Mouse (Mus musculus) liver, embryonic 14.5 days (tissue): ENCODE results near the gene Mtfp1. TPM values are rescaled to one million over a fixed set of nuclear protein-coding genes. Genes with fewer than 3 reads are reported as not detected.
"Not testable (repeated sequence)": the region's sequence is repeated elsewhere in the genome, so short reads cannot be mapped to it uniquely, and the experiment has no call there.

Experiments
- ATAC-seq: fragments of 200-750 bp; cut with Nextera tagmentation; 2 replicates; pipeline ENCODE4 v1.8.0; 2017; ENCODE audit warnings: moderate number of reproducible peaks, mild to moderate bottlenecking, moderate library complexity; ENCODE audit not compliant: insufficient read depth
- DNase-seq, 3 experiments: peaks; one replicate each; pipeline ENCODE4 v3.0.0-alpha.2; 2012 to 2013; ENCODE audit warnings: low read depth in 3 of 3, low spot score in 3 of 3
- H3K27ac ChIP-seq: fragments of 300-500 bp; sonication (generic); 2 replicates; pipeline ENCODE4 v1.5.1; 2014; ENCODE audit warnings: moderate library complexity, mild to moderate bottlenecking, control low read depth, inconsistent platforms
- H3K27me3 ChIP-seq: fragments of 300-500 bp; sonication (generic); 2 replicates; pipeline ENCODE4 v1.6.1; 2014; ENCODE audit warnings: mild to moderate bottlenecking, low read length, moderate library complexity; ENCODE audit not compliant: control insufficient read depth, insufficient read depth
- H3K36me3 ChIP-seq: fragments of 300-500 bp; sonication (generic); replicated peaks from 2 replicates; pipeline ENCODE4 v1.6.1; 2014; ENCODE audit warnings: low read depth; ENCODE audit not compliant: control insufficient read depth, insufficient read depth
- H3K4me1 ChIP-seq, 2 experiments: fragments of 200-500 bp in 1 of 2; fragments of 300-500 bp in 1 of 2; sonication (generic) in 1 of 2; replicated peaks; 2 replicates each; pipeline ENCODE4 v1.6.1; 2012 to 2014; ENCODE audit warnings: antibody characterized with exemption in 1 of 2, inconsistent platforms in 1 of 2, low read length in 1 of 2; ENCODE audit not compliant: control insufficient read depth in 2 of 2, insufficient read depth in 2 of 2
- H3K4me2 ChIP-seq: fragments of 300-500 bp; sonication (generic); 2 replicates; pipeline ENCODE4 v1.6.1; 2014; ENCODE audit warnings: low read depth, mild to moderate bottlenecking, control low read depth, moderate library complexity
- H3K4me3 ChIP-seq, 2 experiments: fragments of 200-500 bp in 1 of 2; fragments of 300-500 bp in 1 of 2; sonication (generic) in 1 of 2; 2 replicates each; pipeline ENCODE4 v1.5.1; 2012 to 2014; ENCODE audit warnings: low read depth in 2 of 2, low read length in 2 of 2, mild to moderate bottlenecking in 2 of 2, control low read depth in 1 of 2, inconsistent platforms in 1 of 2, moderate library complexity in 1 of 2; ENCODE audit not compliant: insufficient read depth in 1 of 2
- H3K9ac ChIP-seq: fragments of 300-500 bp; sonication (generic); replicated peaks from 2 replicates; pipeline ENCODE4 v1.6.1; 2014; ENCODE audit warnings: mild to moderate bottlenecking, control low read depth, moderate library complexity
- H3K9me3 ChIP-seq: fragments of 300-500 bp; sonication (generic); 2 replicates; pipeline ENCODE4 v1.6.1; 2016; ENCODE audit warnings: low read length, mixed read lengths; ENCODE audit not compliant: control insufficient read depth
- CTCF ChIP-seq: IDR thresholded peaks from 2 replicates; pipeline ENCODE4 v1.5.1; 2016; ENCODE audit warnings: antibody characterized with exemption, low read depth, control low read depth
- EP300 ChIP-seq: IDR thresholded peaks from 2 replicates; pipeline ENCODE4 v1.6.1; 2016; ENCODE audit warnings: antibody characterized with exemption, low read depth
- WGBS: fragments of 180-500 bp; shearing (Covaris S2); extraction: QIAGEN DNeasy Blood & Tissue Kit; methylation state at CpG from one replicate; pipeline ENCODE4 v1.1.7; 2014; ENCODE audit not compliant: insufficient replicate concordance; 5-methylcytosine and 5-hydroxymethylcytosine counted together
- polyA plus RNA-seq, 2 experiments: library from polyadenylated mRNA; depleted of rRNA in 1 of 2; stranded (reverse) in 1 of 2; unstranded in 1 of 2; fragments of >200 nt; fragmentation: Nextera tagmentation in 1 of 2; extraction: Ambion mirVana in 1 of 2; gene quantifications; 2 replicates each; pipeline versions ENCODE4 v1.2.1 to v1.2.3; 2012 to 2014

Mtfp1 gene
- polyA plus RNA-seq, 2 experiments: 13.3 to 20.6 TPM

GRCm38 (mm10) chr11:4134986-4135935 is 40.0 kb upstream of the Mtfp1 start, which contains the start of gene Rnf215:
Rnf215 (plus strand) TSS chr11:4135202.
- Histone ChIP-seq H3K27ac (peak within 1 kb of the TSS; percentile 23; the same call in 1 of the 2 replicates), H3K4me2 (peak within 1 kb of the TSS; percentile 90), H3K9me3 (peaks cover 2% of the 10 kb centered on the region; the same call in 1 of the 2 replicates), H3K27me3 (no peaks in the 10 kb centered on the region), H3K4me3 (peak within 1 kb of the TSS; percentile 75 to 87), H3K4me1 (peaks cover 8 to 17% of the 10 kb centered on the region in 2 experiments), H3K9ac (peak within 1 kb of the TSS; percentile 71), H3K36me3 (no peaks in the 10 kb centered on the region)
- ATAC-seq (peak; percentile 95), DNase-seq (peak; percentile 80 to 82 (median 82))
- 3% methylated on average over 65 of the region's 66 CpGs for WGBS
- TF ChIP-seq EP300: no peak
- TF ChIP-seq CTCF: peak; percentile 83

- Histone ChIP-seq H3K27ac (no peak overlapping the region), H3K4me3 (peak overlapping the region; percentile 39 to 75; a peak in 1 of 4 replicates), H3K27me3 (no peaks in the 10 kb centered on the region), H3K4me1 (peaks cover 8 to 19% of the 10 kb centered on the region in 2 experiments), H3K9ac (no peak overlapping the region), H3K9me3 (peaks cover 2% of the 10 kb centered on the region; the same call in 1 of the 2 replicates), H3K4me2 (peak overlapping the region; percentile 28), H3K36me3 (no peaks in the 10 kb centered on the region)
- WGBS: 45% methylated on average over 6 of the region's 6 CpGs
- no peak for ATAC-seq
- TF ChIP-seq CTCF (no peak), EP300 (no peak)
- DNase-seq: no peak
Measured at GRCm38 (mm10) chr11:4134400-4134799, 39.2 kb upstream of the Mtfp1 start.

GRCm38 (mm10) chr11:4133450-4133849 is 38.2 kb upstream of the Mtfp1 start:
- no peaks in the 10 kb centered on the region for H3K36me3 ChIP-seq
- TF ChIP-seq CTCF (peak; percentile 81), EP300 (no peak)
- no peak overlapping the region for H3K27ac ChIP-seq
- WGBS: 41% methylated on average over 3 of the region's 3 CpGs
- ATAC-seq (no peak), DNase-seq (no peak)
- no peak overlapping the region for H3K9ac ChIP-seq
- H3K4me2 ChIP-seq: no peak overlapping the region
- H3K4me3 ChIP-seq: no peak overlapping the region
- H3K27me3 ChIP-seq: no peaks in the 10 kb centered on the region
- H3K4me1 ChIP-seq: peaks cover 8 to 19% of the 10 kb centered on the region in 2 experiments
- H3K9me3 ChIP-seq: peaks cover 2% of the 10 kb centered on the region; the same call in 1 of the 2 replicates

- TF ChIP-seq EP300: peak; percentile 66
- 36% methylated on average over 4 of the region's 4 CpGs for WGBS
- not testable (repeated sequence) for H3K9ac ChIP-seq, H3K27me3 ChIP-seq, H3K4me3 ChIP-seq, H3K36me3 ChIP-seq, H3K9me3 ChIP-seq, DNase-seq, H3K4me2 ChIP-seq, H3K27ac ChIP-seq
- ATAC-seq: peak; percentile 75
- H3K4me1 ChIP-seq: peaks cover 3 to 14% of the 10 kb centered on the region in 2 experiments; a peak in 3 of 4 replicates
Measured at GRCm38 (mm10) chr11:4128461-4128860, 33.2 kb upstream of the Mtfp1 start.

GRCm38 (mm10) chr11:4127059-4127458 is 31.8 kb upstream of the Mtfp1 start:
- TF ChIP-seq CTCF (peak; percentile 45), EP300 (no peak)
- Histone ChIP-seq H3K4me3 (no peak overlapping the region), H3K4me2 (no peak overlapping the region), H3K36me3 (no peaks in the 10 kb centered on the region), H3K27me3 (no peaks in the 10 kb centered on the region), H3K9ac (no peak overlapping the region), H3K9me3 (no peaks in the 10 kb centered on the region; the same call in 1 of the 2 replicates), H3K27ac (no peak overlapping the region), H3K4me1 (peaks cover 7 to 25% of the 10 kb centered on the region in 2 experiments)
- ATAC-seq: no peak
- no peak for DNase-seq
- 69% methylated on average over 1 of the region's 1 CpGs for WGBS
